Mouse (Mus musculus) hindbrain, embryonic 12.5 days (tissue): Measurements from ENCODE around the gene Tmpo. TPM values are rescaled to one million over a fixed set of nuclear protein-coding genes. Genes with fewer than 3 reads are reported as not detected.

Experiments used
- ATAC-seq: fragments of 200-750 bp; cut with Nextera tagmentation; 2 replicates; pipeline ENCODE4 v1.8.0; 2017; ENCODE audit warnings: moderate TSS enrichment; ENCODE audit not compliant: low FRiP score
- H3K27ac ChIP-seq: fragments of 300-500 bp; sonication (generic); 2 replicates; pipeline ENCODE4 v1.5.1; 2016; ENCODE audit warnings: mild to moderate bottlenecking
- H3K27me3 ChIP-seq: fragments of 300-500 bp; sonication (generic); 2 replicates; pipeline ENCODE4 v1.6.1; 2016; ENCODE audit warnings: mild to moderate bottlenecking
- H3K36me3 ChIP-seq: fragments of 300-500 bp; sonication (generic); 2 replicates; pipeline ENCODE4 v1.6.1; 2016; ENCODE audit warnings: mild to moderate bottlenecking
- H3K4me1 ChIP-seq: fragments of 300-500 bp; sonication (generic); 2 replicates; pipeline ENCODE4 v1.6.1; 2016
- H3K4me2 ChIP-seq: fragments of 300-500 bp; sonication (generic); replicated peaks from 2 replicates; pipeline ENCODE4 v1.6.1; 2016; ENCODE audit warnings: mild to moderate bottlenecking
- H3K4me3 ChIP-seq: fragments of 300-500 bp; sonication (generic); 2 replicates; pipeline ENCODE4 v1.5.1; 2016; ENCODE audit warnings: mild to moderate bottlenecking
- H3K9ac ChIP-seq: fragments of 300-500 bp; sonication (generic); 2 replicates; pipeline ENCODE4 v1.6.1; 2016; ENCODE audit warnings: mild to moderate bottlenecking, moderate library complexity
- H3K9me3 ChIP-seq: fragments of 300-500 bp; sonication (generic); replicated peaks from 2 replicates; pipeline ENCODE4 v1.6.1; 2016; ENCODE audit warnings: mild to moderate bottlenecking
- WGBS: fragments of 180-500 bp; shearing (Covaris S2); methylation state at CpG from one replicate; pipeline ENCODE4 v1.1.7; 2016; 5-methylcytosine and 5-hydroxymethylcytosine counted together
- polyA plus RNA-seq: library from polyadenylated mRNA; unstranded; fragments of >200 nt; fragmentation: Nextera tagmentation; extraction: Ambion mirVana; gene quantifications from 2 replicates; pipeline ENCODE4 v1.2.1, GENCODE M21; 2016

The Tmpo gene
- polyA plus RNA-seq, 1 experiment from 2014 or later, result 298 TPM

GRCm38 (mm10) chr10:91142654-91143191, 38.4 kb downstream of the Tmpo start:
- no peak overlapping the region for H3K4me2 ChIP-seq
- H3K36me3 ChIP-seq, result peaks cover 22% of the 10 kb centered on the region
- 61% methylated on average over 10 of the region's 10 CpGs for WGBS
- H3K4me3 ChIP-seq, result no peak overlapping the region
- H3K9ac ChIP-seq, result no peak overlapping the region
- H3K4me1 ChIP-seq, result no peaks in the 10 kb centered on the region
- H3K27me3 ChIP-seq, result no peaks in the 10 kb centered on the region
- H3K9me3 ChIP-seq, result no peaks in the 10 kb centered on the region
- ATAC-seq, result no peak
- H3K27ac ChIP-seq, result no peak overlapping the region

- Histone ChIP-seq H3K4me1 (no peaks in the 10 kb centered on the region), H3K4me2 (no peak overlapping the region), H3K9ac (no peak overlapping the region), H3K27me3 (no peaks in the 10 kb centered on the region), H3K4me3 (no peak overlapping the region), H3K27ac (no peak overlapping the region), H3K9me3 (no peaks in the 10 kb centered on the region), H3K36me3 (peaks cover 13% of the 10 kb centered on the region)
- WGBS, result 48% methylated on average over 2 of the region's 2 CpGs
- ATAC-seq, result no peak
Measured at GRCm38 (mm10) chr10:91141564-91141963, 39.6 kb downstream of the Tmpo start.

- no peaks in the 10 kb centered on the region for H3K36me3 ChIP-seq
- 92% methylated on average over 14 of the region's 14 CpGs for WGBS
- no peak for ATAC-seq
- H3K4me2 ChIP-seq, result no peak overlapping the region
- H3K27ac ChIP-seq, result no peak overlapping the region
- H3K9me3 ChIP-seq, result no peaks in the 10 kb centered on the region
- no peaks in the 10 kb centered on the region for H3K27me3 ChIP-seq
- H3K4me1 ChIP-seq, result no peaks in the 10 kb centered on the region
- no peak overlapping the region for H3K4me3 ChIP-seq
- no peak overlapping the region for H3K9ac ChIP-seq
Measured at GRCm38 (mm10) chr10:91139148-91139766, 41.9 kb downstream of the Tmpo start.

GRCm38 (mm10) chr10:91138317-91138716, 42.8 kb downstream of the Tmpo start:
- 91% methylated on average over 3 of the region's 3 CpGs for WGBS
- no peaks in the 10 kb centered on the region for H3K27me3 ChIP-seq
- no peak overlapping the region for H3K9ac ChIP-seq
- no peaks in the 10 kb centered on the region for H3K4me1 ChIP-seq
- H3K9me3 ChIP-seq, result no peaks in the 10 kb centered on the region
- H3K27ac ChIP-seq, result no peak overlapping the region
- ATAC-seq, result no peak
- no peak overlapping the region for H3K4me3 ChIP-seq
- H3K36me3 ChIP-seq, result no peaks in the 10 kb centered on the region
- no peak overlapping the region for H3K4me2 ChIP-seq

- Histone ChIP-seq H3K27ac (no peak overlapping the region), H3K4me1 (no peaks in the 10 kb centered on the region), H3K9ac (no peak overlapping the region), H3K4me3 (no peak overlapping the region), H3K27me3 (no peaks in the 10 kb centered on the region), H3K4me2 (no peak overlapping the region), H3K9me3 (no peaks in the 10 kb centered on the region), H3K36me3 (no peaks in the 10 kb centered on the region)
- no peak for ATAC-seq
- 69% methylated on average over 9 of the region's 9 CpGs for WGBS
Measured at GRCm38 (mm10) chr10:91137400-91137799, 43.7 kb downstream of the Tmpo start.

GRCm38 (mm10) chr10:91135302-91135972, 45.7 kb downstream of the Tmpo start:
- H3K4me3 ChIP-seq, result no peak overlapping the region
- no peaks in the 10 kb centered on the region for H3K36me3 ChIP-seq
- H3K4me1 ChIP-seq, result no peaks in the 10 kb centered on the region
- no peaks in the 10 kb centered on the region for H3K9me3 ChIP-seq
- no peak for ATAC-seq
- H3K27me3 ChIP-seq, result no peaks in the 10 kb centered on the region
- 82% methylated on average over 7 of the region's 7 CpGs for WGBS
- H3K9ac ChIP-seq, result no peak overlapping the region
- H3K27ac ChIP-seq, result no peak overlapping the region
- H3K4me2 ChIP-seq, result no peak overlapping the region

GRCm38 (mm10) chr10:91131565-91131964, 49.5 kb downstream of the Tmpo start:
- 86% methylated on average over 1 of the region's 1 CpGs for WGBS
- Histone ChIP-seq H3K4me3 (no peak overlapping the region), H3K9me3 (no peaks in the 10 kb centered on the region), H3K36me3 (no peaks in the 10 kb centered on the region), H3K4me1 (no peaks in the 10 kb centered on the region), H3K9ac (no peak overlapping the region), H3K27ac (no peak overlapping the region), H3K27me3 (no peaks in the 10 kb centered on the region), H3K4me2 (no peak overlapping the region)
- ATAC-seq, result no peak

- no peak for ATAC-seq
- Histone ChIP-seq H3K27me3 (no peaks in the 10 kb centered on the region), H3K9me3 (no peaks in the 10 kb centered on the region), H3K36me3 (no peaks in the 10 kb centered on the region), H3K4me3 (no peak overlapping the region), H3K9ac (no peak overlapping the region), H3K27ac (no peak overlapping the region), H3K4me2 (no peak overlapping the region), H3K4me1 (no peaks in the 10 kb centered on the region)
- 81% methylated on average over 3 of the region's 3 CpGs for WGBS
Measured at GRCm38 (mm10) chr10:91130792-91131191, 50.3 kb downstream of the Tmpo start.

- H3K4me3 ChIP-seq, result no peak overlapping the region
- H3K9ac ChIP-seq, result no peak overlapping the region
- H3K36me3 ChIP-seq, result no peaks in the 10 kb centered on the region
- H3K4me2 ChIP-seq, result no peak overlapping the region
- no peaks in the 10 kb centered on the region for H3K9me3 ChIP-seq
- 78% methylated on average over 1 of the region's 1 CpGs for WGBS
- H3K27me3 ChIP-seq, result no peaks in the 10 kb centered on the region
- 0 out of 2 replicates have a peak, but pooled peaks cover 3% of the 10 kb centered on the region for H3K4me1 ChIP-seq
- no peak for ATAC-seq
- H3K27ac ChIP-seq, result no peak overlapping the region
Measured at GRCm38 (mm10) chr10:91128551-91129160, 52.5 kb downstream of the Tmpo start.

- H3K4me3 ChIP-seq, result no peak overlapping the region
- no peak for ATAC-seq
- H3K9me3 ChIP-seq, result no peaks in the 10 kb centered on the region
- H3K4me1 ChIP-seq, result peaks cover 11% of the 10 kb centered on the region
- H3K4me2 ChIP-seq, result no peak overlapping the region
- 90% methylated on average over 2 of the region's 2 CpGs for WGBS
- no peak overlapping the region for H3K9ac ChIP-seq
- no peaks in the 10 kb centered on the region for H3K27me3 ChIP-seq
- H3K36me3 ChIP-seq, result no peaks in the 10 kb centered on the region
- no peak overlapping the region for H3K27ac ChIP-seq
Measured at GRCm38 (mm10) chr10:91127395-91127794, 53.7 kb downstream of the Tmpo start.

- Histone ChIP-seq H3K4me1 (peaks cover 17% of the 10 kb centered on the region), H3K27me3 (no peaks in the 10 kb centered on the region), H3K9ac (no peak overlapping the region), H3K9me3 (no peaks in the 10 kb centered on the region), H3K27ac (no peak overlapping the region), H3K36me3 (peaks cover 3% of the 10 kb centered on the region; the same call in 1 of the 2 replicates), H3K4me3 (no peak overlapping the region), H3K4me2 (no peak overlapping the region)
- WGBS, result 74% methylated on average over 10 of the region's 10 CpGs
- no peak for ATAC-seq
Measured at GRCm38 (mm10) chr10:91126618-91127355, 54.3 kb downstream of the Tmpo start.
